Mouse (Mus musculus): ENCODE measurements at regions not wholly inside any gene's neighbourhood (a gene's known extent, or its start where the extent isn't known, plus 50 kb on each side); places are given as distances from the start of the nearest gene placed in this dataset.

GRCm38 (mm10) chr16:9275426-9275825 lies 445.5 kb downstream of the 1810013L24Rik start:
- in situ Hi-C loops (cut with MboI; ENCODE audit: low pct_unique_long_range_greater_than_20kb in 1 of 2, low sequenced_read_pairs in 2 of 2, unreplicated experiment in 1 of 2) = no loop called here

GRCm38 (mm10) chr16:9277064-9277463 lies 447.2 kb downstream of the 1810013L24Rik start:
- in situ Hi-C loops (cut with MboI; ENCODE audit: low pct_unique_long_range_greater_than_20kb in 1 of 2, low sequenced_read_pairs in 2 of 2, unreplicated experiment in 1 of 2) = no loop called here

- in situ Hi-C loops (cut with MboI; ENCODE audit: low pct_unique_long_range_greater_than_20kb in 1 of 2, low sequenced_read_pairs in 2 of 2, unreplicated experiment in 1 of 2) = no loop called here
These were observed 449.8 kb downstream of the 1810013L24Rik start for GRCm38 (mm10) chr16:9279726-9280125.

- in situ Hi-C loops (cut with MboI; ENCODE audit: low pct_unique_long_range_greater_than_20kb in 1 of 2, low sequenced_read_pairs in 2 of 2, unreplicated experiment in 1 of 2) = no loop called here
These were observed 450.5 kb downstream of the 1810013L24Rik start for GRCm38 (mm10) chr16:9280431-9280830.

- in situ Hi-C loops (cut with MboI; ENCODE audit: low pct_unique_long_range_greater_than_20kb in 1 of 2, low sequenced_read_pairs in 2 of 2, unreplicated experiment in 1 of 2) = no loop called here
These were observed 451.0 kb downstream of the 1810013L24Rik start for GRCm38 (mm10) chr16:9280931-9281330.

GRCm38 (mm10) chr16:9284423-9284822 lies 454.5 kb downstream of the 1810013L24Rik start:
- in situ Hi-C loops (cut with MboI; ENCODE audit: low pct_unique_long_range_greater_than_20kb in 1 of 2, low sequenced_read_pairs in 2 of 2, unreplicated experiment in 1 of 2) = no loop called here

GRCm38 (mm10) chr16:9285921-9286320 lies 456.0 kb downstream of the 1810013L24Rik start:
- in situ Hi-C loops (cut with MboI; ENCODE audit: low pct_unique_long_range_greater_than_20kb in 1 of 2, low sequenced_read_pairs in 2 of 2, unreplicated experiment in 1 of 2) = no loop called here

GRCm38 (mm10) chr16:9287557-9287956 lies 457.7 kb downstream of the 1810013L24Rik start:
- in situ Hi-C loops (cut with MboI; ENCODE audit: low pct_unique_long_range_greater_than_20kb in 1 of 2, low sequenced_read_pairs in 2 of 2, unreplicated experiment in 1 of 2) = no loop called here

GRCm38 (mm10) chr16:9291356-9292020 lies 461.6 kb downstream of the 1810013L24Rik start:
- in situ Hi-C loops (cut with MboI; ENCODE audit: low pct_unique_long_range_greater_than_20kb in 1 of 2, low sequenced_read_pairs in 2 of 2, unreplicated experiment in 1 of 2) = no loop called here

GRCm38 (mm10) chr16:9303134-9303533 lies 473.2 kb downstream of the 1810013L24Rik start:
- in situ Hi-C loops (cut with MboI; ENCODE audit: low pct_unique_long_range_greater_than_20kb in 1 of 2, low sequenced_read_pairs in 2 of 2, unreplicated experiment in 1 of 2) = no loop called here

- in situ Hi-C loops (cut with MboI; ENCODE audit: low pct_unique_long_range_greater_than_20kb in 1 of 2, low sequenced_read_pairs in 2 of 2, unreplicated experiment in 1 of 2) = no loop called here
These were observed 474.2 kb downstream of the 1810013L24Rik start for GRCm38 (mm10) chr16:9304079-9304478.

- in situ Hi-C loops (cut with MboI; ENCODE audit: low pct_unique_long_range_greater_than_20kb in 1 of 2, low sequenced_read_pairs in 2 of 2, unreplicated experiment in 1 of 2) = no loop called here
These were observed 480.8 kb downstream of the 1810013L24Rik start for GRCm38 (mm10) chr16:9310744-9311143.

- in situ Hi-C loops (cut with MboI; ENCODE audit: low pct_unique_long_range_greater_than_20kb in 1 of 2, low sequenced_read_pairs in 2 of 2, unreplicated experiment in 1 of 2) = no loop called here
These were observed 505.7 kb downstream of the 1810013L24Rik start for GRCm38 (mm10) chr16:9335626-9336025.

GRCm38 (mm10) chr16:9336063-9336462 lies 506.2 kb downstream of the 1810013L24Rik start:
- in situ Hi-C loops (cut with MboI; ENCODE audit: low pct_unique_long_range_greater_than_20kb in 1 of 2, low sequenced_read_pairs in 2 of 2, unreplicated experiment in 1 of 2) = no loop called here

GRCm38 (mm10) chr16:9339456-9339855 lies 509.6 kb downstream of the 1810013L24Rik start:
- in situ Hi-C loops (cut with MboI; ENCODE audit: low pct_unique_long_range_greater_than_20kb in 1 of 2, low sequenced_read_pairs in 2 of 2, unreplicated experiment in 1 of 2) = no loop called here

- in situ Hi-C loops (cut with MboI; ENCODE audit: low pct_unique_long_range_greater_than_20kb in 1 of 2, low sequenced_read_pairs in 2 of 2, unreplicated experiment in 1 of 2) = no loop called here
These were observed 511.3 kb downstream of the 1810013L24Rik start for GRCm38 (mm10) chr16:9341245-9341644.

GRCm38 (mm10) chr16:9353811-9354210 lies 523.9 kb downstream of the 1810013L24Rik start:
- in situ Hi-C loops (cut with MboI; ENCODE audit: low pct_unique_long_range_greater_than_20kb in 1 of 2, low sequenced_read_pairs in 2 of 2, unreplicated experiment in 1 of 2) = no loop called here

- in situ Hi-C loops (cut with MboI; ENCODE audit: low pct_unique_long_range_greater_than_20kb in 1 of 2, low sequenced_read_pairs in 2 of 2, unreplicated experiment in 1 of 2) = no loop called here
These were observed 524.6 kb downstream of the 1810013L24Rik start for GRCm38 (mm10) chr16:9354331-9355030.

GRCm38 (mm10) chr16:9358651-9359050 lies 528.8 kb downstream of the 1810013L24Rik start:
- in situ Hi-C loops (cut with MboI; ENCODE audit: low pct_unique_long_range_greater_than_20kb in 1 of 2, low sequenced_read_pairs in 2 of 2, unreplicated experiment in 1 of 2) = no loop called here

Data from mouse embryonic stem cell (cell line).